Mouse (Mus musculus) frontal cortex, postnatal 10 days (tissue): Measurements from ENCODE around the gene Srsf4.

ENCODE experiments used
- DNase-seq, 2 experiments: peaks; one replicate each; pipeline ENCODE4 v3.0.0; 2022; ENCODE audit warnings: low spot score in 2 of 2, mixed read lengths in 1 of 2

The Srsf4 gene

GRCm38 (mm10) chr4:131873293-131874168, at the start of gene Srsf4:
Gene Srsf4 (plus strand): TSS chr4:131873617.
- DNase-seq, result peak; percentile 90 to 92

GRCm38 (mm10) chr4:131824939-131825338, 48.5 kb upstream of the Srsf4 start:
- no peak for DNase-seq

- no peak for DNase-seq
Observed at GRCm38 (mm10) chr4:131825830-131826229, 47.6 kb upstream of the Srsf4 start.

GRCm38 (mm10) chr4:131826905-131827304, 46.5 kb upstream of the Srsf4 start:
- no peak for DNase-seq

GRCm38 (mm10) chr4:131829123-131829522, 44.3 kb upstream of the Srsf4 start:
- no peak for DNase-seq

- DNase-seq, result no peak
Observed at GRCm38 (mm10) chr4:131831546-131832045, 41.8 kb upstream of the Srsf4 start.

- DNase-seq, result no peak
Observed at GRCm38 (mm10) chr4:131832759-131833407, 40.5 kb upstream of the Srsf4 start.

- DNase-seq, result no peak
Observed at GRCm38 (mm10) chr4:131833971-131834609, 39.3 kb upstream of the Srsf4 start.

- no peak for DNase-seq
Observed at GRCm38 (mm10) chr4:131836351-131836881, 37.0 kb upstream of the Srsf4 start.

- peak in 1 of 2 experiments; percentile 27 for DNase-seq
Observed at GRCm38 (mm10) chr4:131836891-131837491, 36.4 kb upstream of the Srsf4 start.

GRCm38 (mm10) chr4:131837872-131838524, 35.4 kb upstream of the Srsf4 start, which contains the start of gene Ptpru:
Gene Ptpru (minus strand): TSS chr4:131838288.
- peak; percentile 55 to 90 for DNase-seq

- peak; percentile 84 to 91 for DNase-seq
Observed at GRCm38 (mm10) chr4:131843290-131843743, 30.1 kb upstream of the Srsf4 start, which contains the start of gene Mecr. Gene Mecr (plus strand): TSS chr4:131843470.

GRCm38 (mm10) chr4:131845991-131846778, 27.2 kb upstream of the Srsf4 start:
- DNase-seq, result no peak

GRCm38 (mm10) chr4:131848082-131848481, 25.3 kb upstream of the Srsf4 start:
- DNase-seq, result no peak

GRCm38 (mm10) chr4:131849986-131850638, 23.3 kb upstream of the Srsf4 start:
- DNase-seq, result peak in 1 of 2 experiments; percentile 44

GRCm38 (mm10) chr4:131854950-131855349, 18.5 kb upstream of the Srsf4 start:
- no peak for DNase-seq

GRCm38 (mm10) chr4:131860492-131861340, 12.7 kb upstream of the Srsf4 start:
- DNase-seq, result peak; percentile 37 to 76

- no peak for DNase-seq
Observed at GRCm38 (mm10) chr4:131861341-131861739, 12.1 kb upstream of the Srsf4 start.
